Mouse (Mus musculus) erythroblast, embryonic 14.5 days (primary cell): Measurements from ENCODE around the gene Psmd11. TPM values are rescaled to one million over a fixed set of nuclear protein-coding genes. Genes with fewer than 3 reads are reported as not detected.

Experiments
- H3K27me3 ChIP-seq: 2 replicates; pipeline ENCODE4 v1.6.1; 2012; ENCODE audit warnings: inconsistent platforms; ENCODE audit not compliant: control insufficient read depth
- H3K36me3 ChIP-seq: 2 replicates; pipeline ENCODE4 v1.6.1; 2012; ENCODE audit warnings: mild to moderate bottlenecking, inconsistent platforms; ENCODE audit not compliant: control insufficient read depth
- H3K4me1 ChIP-seq: 2 replicates; pipeline ENCODE4 v1.6.1; 2012; ENCODE audit warnings: inconsistent platforms; ENCODE audit not compliant: control insufficient read depth
- H3K4me3 ChIP-seq: replicated peaks from 2 replicates; pipeline ENCODE3; 2012; ENCODE audit warnings: moderate library complexity, mild to moderate bottlenecking, inconsistent platforms
- H3K9me3 ChIP-seq: 2 replicates; pipeline ENCODE4 v1.6.1; 2012; ENCODE audit warnings: low read length, inconsistent platforms, mixed read lengths; ENCODE audit not compliant: control insufficient read depth
- GATA1 ChIP-seq: IDR thresholded peaks from 2 replicates; pipeline ENCODE4 v1.6.1; 2012; ENCODE audit warnings: low read length, inconsistent platforms, mixed read lengths
- TAL1 ChIP-seq: IDR thresholded peaks from 3 replicates; pipeline ENCODE4 v1.6.1; 2012; ENCODE audit warnings: low read length, inconsistent platforms, mixed read lengths
- polyA plus RNA-seq: library from polyadenylated mRNA; stranded (reverse); fragments of >175 nt; gene quantifications from 2 replicates; pipeline ENCODE4 v1.2.3, GENCODE M21; 2012

Psmd11 gene
- polyA plus RNA-seq, 1 experiment: 5.0 TPM

DNA sequence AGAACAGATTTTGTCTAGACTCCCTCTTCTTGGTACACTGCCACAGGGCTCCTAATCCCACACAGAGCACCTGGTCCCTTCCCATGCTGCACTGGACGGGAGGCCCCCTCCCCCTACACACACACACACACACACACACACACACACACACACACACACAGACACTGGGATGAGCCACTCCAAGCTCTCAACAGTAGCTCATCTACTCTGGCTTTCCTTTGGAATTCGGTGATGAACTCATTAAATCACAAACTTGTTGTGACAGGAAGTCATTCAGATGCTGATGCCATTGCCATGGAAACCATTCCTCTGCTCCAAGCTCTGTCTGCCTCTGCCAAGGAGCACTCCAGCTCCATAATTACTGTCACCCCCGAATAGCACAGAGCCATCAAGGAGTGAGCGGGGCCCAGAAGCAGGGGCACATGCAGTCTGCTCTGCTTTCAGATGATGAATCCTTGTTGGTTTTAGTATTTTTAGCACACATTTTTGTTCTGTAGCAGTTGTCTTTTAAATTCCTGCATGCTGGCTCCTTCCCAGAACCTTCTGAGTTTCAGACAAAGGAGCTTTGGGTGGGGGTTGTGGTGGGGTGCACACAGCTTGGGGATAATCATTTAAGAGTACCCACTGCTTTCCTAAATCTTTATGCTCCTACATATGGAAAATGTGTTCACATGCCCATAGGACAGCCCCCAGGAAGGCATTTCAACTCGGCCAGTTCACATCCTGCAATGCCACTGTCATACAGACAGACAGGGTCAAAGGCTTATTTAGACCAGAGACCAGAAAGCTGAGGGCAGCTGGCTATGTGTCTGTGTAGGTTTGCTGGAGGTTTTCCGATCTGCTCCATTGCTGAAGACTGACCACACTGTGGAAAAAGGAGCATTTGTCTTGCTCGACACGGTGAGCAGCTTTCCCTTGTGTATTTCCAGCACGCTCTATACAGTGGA lies 90.3 kb downstream of the Psmd11 start:
- no peaks in the 10 kb centered on the region for H3K9me3 ChIP-seq
- TF ChIP-seq GATA1: no peak
- TF ChIP-seq TAL1: no peak
- no peaks in the 10 kb centered on the region for H3K4me1 ChIP-seq
- no peaks in the 10 kb centered on the region for H3K36me3 ChIP-seq
- no peak overlapping the region for H3K4me3 ChIP-seq
- H3K27me3 ChIP-seq: no peaks in the 10 kb centered on the region

DNA sequence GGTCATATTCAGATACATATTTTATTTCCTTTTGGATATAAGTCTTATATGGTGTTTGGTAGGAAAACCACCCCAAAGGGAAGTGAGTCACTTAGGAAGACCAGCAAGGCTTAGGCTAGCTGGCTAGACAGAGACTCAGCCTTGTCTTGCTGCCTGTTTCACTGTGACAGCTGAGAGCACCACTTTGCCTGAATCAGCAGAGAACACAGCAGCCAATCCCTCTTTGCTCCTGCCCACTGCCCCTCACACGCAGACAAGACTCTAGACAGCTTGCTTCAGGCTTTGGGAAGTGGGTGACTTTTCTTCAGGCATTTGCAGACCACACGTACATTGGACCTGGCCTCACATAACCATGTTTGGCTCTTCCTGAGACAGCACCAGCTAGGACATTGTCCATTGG lies 92.7 kb downstream of the Psmd11 start:
- Histone ChIP-seq H3K36me3 (no peaks in the 10 kb centered on the region), H3K4me3 (no peak overlapping the region), H3K27me3 (no peaks in the 10 kb centered on the region), H3K9me3 (no peaks in the 10 kb centered on the region), H3K4me1 (no peaks in the 10 kb centered on the region)
- TF ChIP-seq TAL1 (no peak), GATA1 (no peak)

Other genes with a start within 250 kb of the Psmd11 start
- 0.03 TPM in 1 of 2 replicates, not detected in the other for gene Rnf135, start 244.8 kb upstream of the Psmd11 start, polyA plus RNA-seq
- gene Rhot1, start 219.6 kb upstream of the Psmd11 start, polyA plus RNA-seq: 0.09 and 0.19 TPM in 2 replicates
- not detected in 2 replicates for gene Rhbdl3, start 127.7 kb upstream of the Psmd11 start, polyA plus RNA-seq
- 0.15 and 0.29 TPM in 2 replicates for gene 5730455P16Rik, start 50.6 kb upstream of the Psmd11 start, polyA plus RNA-seq
- gene Zfp207, start 45.3 kb upstream of the Psmd11 start, polyA plus RNA-seq: 1.5 and 3.7 TPM in 2 replicates
- gene Cdk5r1, start 48.4 kb downstream of the Psmd11 start, polyA plus RNA-seq: 0.08 and 0.31 TPM in 2 replicates